Mouse (Mus musculus): ENCODE data around the gene Rnaseh2c.

DNA sequence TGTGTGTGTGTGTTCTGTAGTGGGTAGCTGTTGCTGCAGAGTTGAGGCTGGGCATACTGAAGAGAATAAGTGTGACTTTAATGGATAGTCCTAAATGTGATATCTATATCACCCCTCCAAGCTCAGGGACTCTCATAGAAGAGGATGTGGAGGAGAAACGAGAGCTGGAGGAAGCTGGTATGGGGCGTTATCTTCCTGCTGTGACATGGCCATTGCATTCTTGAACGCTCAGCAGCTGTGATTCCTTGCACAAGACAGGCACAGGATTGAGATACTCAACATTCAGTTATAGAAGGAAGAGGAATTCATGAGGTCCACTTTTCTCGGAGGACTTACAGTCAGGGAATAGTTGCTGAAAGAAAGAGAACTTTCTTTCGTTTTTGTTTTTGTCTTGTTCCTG, 20.2 kb downstream of the Rnaseh2c start:
- TF ChIP-seq CTCF (IDR thresholded peaks at IDR 0.05) (no peak), EP300 (IDR thresholded peaks at IDR 0.05) (no peak)
